9 mouse cellular contexts compared by ENCODE assay signal in the genomic region with DNA sequence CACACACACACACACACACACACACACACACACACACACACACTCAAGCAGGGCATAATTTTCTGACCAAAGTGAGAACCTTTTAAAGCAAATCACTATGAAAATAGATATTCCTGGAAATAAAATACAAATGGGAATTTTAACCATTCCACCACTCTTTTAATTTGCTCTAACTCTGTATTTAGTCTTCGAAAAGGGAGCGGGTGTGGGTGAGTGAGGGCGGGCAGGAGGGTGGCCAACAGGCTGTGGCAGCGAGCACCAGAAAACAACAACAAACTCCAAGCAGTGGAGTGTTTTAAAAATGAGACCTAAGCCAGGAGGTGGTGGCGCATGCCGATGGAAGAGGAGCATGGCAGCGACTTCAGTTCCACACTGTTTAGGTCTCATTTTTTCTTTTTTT. TPM values are rescaled to one million over a fixed set of nuclear protein-coding genes. Genes with fewer than 3 reads are reported as not detected.
DNase-seq lines count a peak whose midpoint lies in the region; TF ChIP-seq lines count a peak whose summit lies in the region.
"Had no signal": no experiment of that assay in that cellular context is flagged by ENCODE, and none has a peak within 500 bp of the region (broad histone marks: within the 10 kb centered on the region; RNA-seq: fewer than 3 reads in every experiment).

No protein-coding gene starts in this region.

- no peak for TF ChIP-seq CTCF in gastrocnemius, adult 2 months (IDR thresholded peaks at IDR 0.05)

- H3K27ac ChIP-seq in gastrocnemius, adult 2 months: no peak overlapping the region
- H3K27ac ChIP-seq: heart, embryonic 15.5 days had no signal

- intact Hi-C loops in gastrocnemius, adult 2 months (cut with DNase I): no loop called here
- intact Hi-C loops in heart, postnatal 10 days (cut with DNase I): no loop called here

- H3K4me3 ChIP-seq in gastrocnemius, adult 2 months: no peak overlapping the region
- H3K4me3 ChIP-seq: heart, embryonic 15.5 days had no signal

- DNase-seq in gastrocnemius, adult 2 months: peak; percentile 29
- DNase-seq in gastrocnemius, adult 8-10 months (ENCODE audit: low spot score in 2 of 2): no peak
- peak; percentile 22 for DNase-seq in urinary bladder, postnatal 14 days (ENCODE audit: low spot score)
- no peak for DNase-seq in urinary bladder, postnatal 36 days (ENCODE audit: low spot score in 2 of 2)
- peak; percentile 30 to 75 for DNase-seq in heart, postnatal 10 days
- peak; percentile 52 to 90 for DNase-seq in spleen, postnatal 4 days (ENCODE audit: low spot score in 2 of 2)
- DNase-seq in left cerebral cortex, adult 11 months (ENCODE audit: low spot score): no peak
- DNase-seq in natural killer cell, adult 2 months (ENCODE audit: low spot score in 2 of 2): no peak

RNA-seq across cellular contexts. Expression of gene Zfp958, which starts 43.6 kb away (rescaled TPM):
- 10 to 100 TPM in 1 of 2 experiments, 1 to 10 TPM in 1; 9.5 to 10.7 TPM for total RNA-seq in gastrocnemius, adult 2 months (2021)
- 10 to 100 TPM in 2 of 4 experiments, 1 to 10 TPM in 2; 9.5 to 14.4 (median 10.3) TPM for total RNA-seq in gastrocnemius, adult 8-10 months (2022)
- total RNA-seq in heart, postnatal 10 days (2021): 10 to 100 TPM in 1 of 2 experiments, 1 to 10 TPM in 1; 9.7 to 11.2 TPM

Comparison
In these comparisons a context has a peak if more than half of its experiments do, and no peak if none do; other contexts are left out.
1. DNase-seq: peak in gastrocnemius, adult 2 months (single experiment), urinary bladder, postnatal 14 days (single experiment), heart, postnatal 10 days (2 of 2) and spleen, postnatal 4 days (2 of 2); none in gastrocnemius, adult 8-10 months (0 of 2), urinary bladder, postnatal 36 days (0 of 2), left cerebral cortex, adult 11 months (single experiment) and natural killer cell, adult 2 months (0 of 2).